Mouse (Mus musculus): ENCODE measurements around the gene Col4a3bp. TPM values are rescaled to one million over a fixed set of nuclear protein-coding genes. Genes with fewer than 3 reads are reported as not detected.

The Col4a3bp gene
- 10 to 100 TPM; 25.5 to 28.8 TPM for total RNA-seq (2021)
- long read RNA-seq, experiment 1, full-length matches to known transcripts, result 5 of 8 reads
- long read RNA-seq, experiment 1, partial matches to known transcripts, result 0 of 8 reads
- long read RNA-seq, experiment 1, other reads (novel, unspliced or antisense), result 3 of 8 reads
- long read RNA-seq, experiment 2, partial matches to known transcripts, result 0 of 7 reads
- long read RNA-seq, experiment 2, other reads (novel, unspliced or antisense), result 4 of 7 reads

DNA sequence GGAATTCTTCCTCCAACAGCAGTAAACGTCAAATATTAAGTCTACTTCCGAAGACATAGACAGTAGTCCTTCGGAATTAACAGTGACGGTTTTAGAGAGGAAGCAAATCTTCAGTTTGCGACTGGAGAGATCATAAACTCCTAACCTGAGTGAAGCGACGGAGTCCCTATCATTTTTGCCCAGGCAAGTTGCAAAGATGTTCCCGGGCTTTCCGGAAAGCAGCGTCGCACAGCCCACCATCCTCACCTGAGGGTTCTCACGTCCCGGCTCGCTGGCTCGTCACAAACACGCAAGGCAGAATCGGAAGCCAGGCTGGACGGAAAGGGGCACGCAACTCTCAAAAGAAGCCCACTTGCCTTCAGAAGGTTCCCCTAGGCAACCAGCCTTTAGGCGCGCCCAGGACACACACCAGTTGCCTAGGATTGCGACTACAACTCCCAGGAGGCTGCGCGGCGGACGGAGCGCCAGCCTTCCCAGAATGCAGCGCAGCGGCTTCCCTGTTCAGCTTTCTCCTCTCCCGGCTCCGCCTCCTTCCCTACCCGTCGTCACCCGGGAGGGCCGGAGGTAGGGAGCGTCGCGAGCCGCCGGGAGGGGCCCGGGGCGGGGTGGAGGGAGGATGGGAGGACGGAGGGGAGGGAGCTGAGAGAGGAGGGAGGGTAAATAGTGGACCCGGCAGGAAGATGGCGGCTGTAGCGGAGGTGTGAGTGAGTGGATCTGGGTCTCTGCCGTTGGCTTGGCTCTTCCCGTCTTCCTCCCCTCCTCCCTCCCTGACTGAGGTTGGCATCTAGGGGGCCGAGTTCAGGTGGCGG is at the start of gene Col4a3bp, which contains the start of gene Polk:
Col4a3bp (plus strand) TSS at position 538 of the 809 bp plus-strand sequence.
Polk (minus strand) TSS at position 499 of the 809 bp plus-strand sequence.
- intact Hi-C loops (cut with DNase I; ENCODE audit: low total_unique reads), result no loop called here
- peak; percentile 97 for DNase-seq

DNA sequence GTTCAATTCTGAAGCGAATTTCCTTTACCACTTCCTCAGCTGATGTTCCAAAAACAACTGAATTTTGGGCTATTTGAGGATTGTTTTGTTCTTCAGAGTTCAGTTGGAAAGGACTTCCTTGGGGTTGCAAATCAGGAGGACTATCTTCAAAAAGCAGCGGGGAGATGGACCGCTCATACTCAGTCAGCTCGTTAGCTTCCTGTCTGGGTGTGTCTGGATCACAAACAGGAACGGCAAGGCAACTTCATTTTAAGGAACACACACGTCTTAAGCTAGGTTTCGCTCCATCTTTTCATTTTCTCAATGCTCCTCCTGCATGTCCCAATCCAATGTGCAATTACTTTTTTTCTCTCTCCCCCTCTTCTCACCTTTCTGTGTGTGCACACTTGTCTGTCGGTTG is 45.8 kb upstream of the Col4a3bp start:
- DNase-seq, result no peak
- intact Hi-C loops (cut with DNase I; ENCODE audit: low total_unique reads), result no loop called here

DNA sequence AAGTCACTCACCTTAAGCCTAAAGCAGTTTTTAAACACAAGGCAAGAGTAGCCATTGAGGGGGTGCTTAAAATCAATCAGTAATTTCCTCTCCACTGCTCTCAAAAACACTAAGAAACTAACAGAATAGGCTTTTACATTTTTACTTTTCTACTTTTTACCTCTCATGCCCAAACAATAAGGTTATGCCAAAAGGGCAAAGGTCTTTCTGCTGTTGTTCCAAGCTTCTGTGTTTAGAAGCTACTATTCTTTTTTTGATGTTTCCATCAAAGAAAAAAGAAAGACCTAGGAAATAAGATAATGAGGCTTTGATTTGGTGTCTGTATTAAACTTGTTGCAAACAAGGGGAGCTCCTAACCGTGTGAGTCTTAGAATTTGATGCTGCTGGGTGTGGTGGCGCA is 42.5 kb upstream of the Col4a3bp start:
- intact Hi-C loops (cut with DNase I; ENCODE audit: low total_unique reads), result no loop called here
- no peak for DNase-seq

DNA sequence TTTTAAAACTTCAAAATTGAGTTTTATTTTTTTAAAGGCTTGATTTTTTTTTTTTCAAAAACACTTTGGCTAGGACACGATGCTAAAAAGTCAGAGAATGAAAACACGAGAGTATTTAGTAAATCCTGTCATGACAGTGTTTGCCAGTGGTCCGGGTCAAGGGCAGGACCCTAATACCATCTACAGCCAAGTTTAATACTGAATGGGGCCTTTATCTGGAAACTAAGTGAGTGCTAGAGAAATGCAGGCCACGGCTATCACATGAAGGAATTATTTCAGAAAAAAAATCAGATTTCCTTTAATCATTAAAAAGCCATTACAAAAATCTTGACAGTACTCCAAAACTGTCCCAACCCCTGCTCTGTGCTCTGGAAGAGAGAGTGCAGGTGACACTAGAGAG is 36.8 kb upstream of the Col4a3bp start:
- DNase-seq, result no peak
- intact Hi-C loops (cut with DNase I; ENCODE audit: low total_unique reads), result no loop called here

- no peak for DNase-seq
- intact Hi-C loops (cut with DNase I; ENCODE audit: low total_unique reads), result no loop called here
Measured at GRCm38 (mm10) chr13:96506313-96506712, 36.1 kb upstream of the Col4a3bp start.

DNA sequence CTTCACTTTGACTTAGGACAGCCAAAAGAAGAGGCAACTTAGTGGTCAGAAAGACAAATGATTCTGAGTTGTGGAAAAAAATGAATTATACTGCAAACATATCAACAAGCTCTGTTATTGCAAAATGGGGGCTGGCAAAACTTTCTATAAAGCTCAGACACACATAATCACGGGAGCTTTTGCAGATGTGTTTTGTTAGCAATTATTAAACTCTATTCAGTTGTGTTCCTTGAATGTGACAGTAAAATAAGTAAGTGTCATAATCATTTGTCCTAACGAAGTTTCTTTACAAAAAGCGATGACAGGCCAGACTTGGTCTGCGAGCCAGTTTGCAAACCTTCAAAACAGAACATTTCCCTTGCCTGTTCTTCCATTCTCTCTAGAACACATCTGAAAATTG is 34.9 kb upstream of the Col4a3bp start:
- intact Hi-C loops (cut with DNase I; ENCODE audit: low total_unique reads), result no loop called here
- DNase-seq, result no peak

- intact Hi-C loops (cut with DNase I; ENCODE audit: low total_unique reads), result no loop called here
- DNase-seq, result peak; percentile 16
Measured at GRCm38 (mm10) chr13:96510635-96511034, 31.8 kb upstream of the Col4a3bp start.

DNA sequence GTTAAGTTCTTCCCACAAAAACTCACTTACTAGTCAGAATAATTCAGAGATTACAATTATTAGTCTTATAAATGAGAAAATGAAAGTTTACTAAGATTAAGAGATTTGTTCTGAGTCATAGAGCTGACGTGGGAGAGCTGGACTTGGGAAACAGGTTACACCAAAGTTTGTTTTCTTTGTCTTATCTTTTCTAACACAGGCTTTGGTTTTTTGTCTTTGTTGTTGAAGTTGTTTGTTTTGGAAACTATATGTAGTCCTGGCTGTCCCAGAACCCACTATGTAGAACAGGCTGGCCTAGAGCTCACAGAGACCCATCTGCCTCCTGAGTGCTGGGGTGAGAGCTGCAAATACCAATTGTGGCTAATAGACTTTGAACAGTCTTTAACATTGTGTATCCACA is 31.2 kb upstream of the Col4a3bp start:
- intact Hi-C loops (cut with DNase I; ENCODE audit: low total_unique reads), result no loop called here
- no peak for DNase-seq

DNA sequence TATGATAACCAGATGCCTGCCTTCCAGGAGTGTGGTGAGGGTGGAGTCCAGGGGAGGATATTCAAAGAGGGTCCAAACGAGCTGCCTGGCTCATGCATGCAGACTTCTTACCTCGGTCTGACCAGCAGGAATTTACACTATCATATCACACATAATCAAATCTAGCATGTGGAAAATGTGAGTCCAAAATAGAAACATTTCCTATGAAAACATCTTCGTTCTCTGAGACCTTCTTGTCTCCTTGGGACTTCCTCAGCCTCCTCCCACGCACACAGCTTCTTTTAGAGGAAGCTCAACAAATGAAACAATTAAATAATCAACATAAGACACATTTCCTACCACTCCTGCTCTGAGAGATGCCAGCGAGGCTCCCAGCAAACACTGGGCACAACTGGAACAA is 30.5 kb upstream of the Col4a3bp start:
- DNase-seq, result no peak

DNA sequence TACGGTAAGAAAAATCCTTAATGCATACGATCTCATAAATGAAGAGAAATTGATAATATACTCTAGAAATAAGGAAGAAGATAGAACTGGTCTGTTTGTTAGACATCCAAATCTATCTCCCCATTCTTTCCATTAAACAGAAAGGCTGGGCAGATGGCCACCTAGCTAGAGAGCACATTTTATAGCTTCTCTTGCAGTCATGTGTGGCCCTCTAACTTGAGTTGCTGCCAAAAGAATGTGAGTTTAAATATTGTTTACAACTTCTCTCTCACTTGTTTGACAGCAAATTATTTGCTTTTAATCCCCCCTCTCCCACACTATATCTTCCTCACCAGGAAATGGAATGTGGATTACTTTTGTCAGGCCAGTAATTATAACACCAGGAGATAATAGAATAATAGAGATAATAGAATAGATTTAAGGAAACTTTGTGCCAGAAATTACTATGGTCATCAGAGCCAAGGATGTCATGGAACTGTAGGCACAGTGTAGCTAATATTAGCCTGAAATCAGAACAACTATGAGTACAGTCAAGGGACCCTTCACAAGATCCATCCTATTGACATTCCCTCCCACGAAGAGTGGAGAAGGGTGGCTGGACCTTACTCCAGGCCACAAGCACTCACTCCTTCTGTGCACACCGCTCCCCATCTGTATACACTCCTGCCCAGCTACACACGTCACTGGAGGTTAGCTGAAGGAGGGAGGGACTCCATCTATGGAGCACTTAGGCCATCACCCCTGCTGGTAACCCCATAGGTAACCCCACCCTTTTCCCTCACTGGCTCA is 28.1 kb upstream of the Col4a3bp start:
- intact Hi-C loops (cut with DNase I; ENCODE audit: low total_unique reads), result no loop called here
- no peak for DNase-seq

More for the DNA sequence above, 30.5 kb upstream of the Col4a3bp start:
- intact Hi-C loops (cut with DNase I; ENCODE audit: low total_unique reads), result no loop called here

DNA sequence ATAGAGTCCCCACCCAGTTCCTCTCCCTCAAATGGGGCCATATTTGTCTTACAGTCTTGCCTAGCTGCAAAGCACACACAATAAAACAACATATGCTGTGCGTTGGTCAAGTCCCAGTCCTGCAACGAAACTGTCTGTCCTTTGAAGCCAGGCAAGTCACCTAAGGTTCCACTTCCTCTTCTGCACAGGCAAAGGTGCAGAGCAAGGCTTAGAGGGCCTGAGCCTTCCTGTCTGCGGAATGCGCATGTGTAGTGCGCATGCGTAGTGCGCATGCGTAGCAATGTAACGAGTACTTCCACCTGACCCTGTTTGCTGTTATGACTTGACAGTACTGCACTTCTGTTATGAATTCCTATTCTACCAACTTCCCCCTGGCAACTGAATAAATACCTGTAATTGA is 26.2 kb upstream of the Col4a3bp start:
- intact Hi-C loops (cut with DNase I; ENCODE audit: low total_unique reads), result no loop called here
- no peak for DNase-seq

DNA sequence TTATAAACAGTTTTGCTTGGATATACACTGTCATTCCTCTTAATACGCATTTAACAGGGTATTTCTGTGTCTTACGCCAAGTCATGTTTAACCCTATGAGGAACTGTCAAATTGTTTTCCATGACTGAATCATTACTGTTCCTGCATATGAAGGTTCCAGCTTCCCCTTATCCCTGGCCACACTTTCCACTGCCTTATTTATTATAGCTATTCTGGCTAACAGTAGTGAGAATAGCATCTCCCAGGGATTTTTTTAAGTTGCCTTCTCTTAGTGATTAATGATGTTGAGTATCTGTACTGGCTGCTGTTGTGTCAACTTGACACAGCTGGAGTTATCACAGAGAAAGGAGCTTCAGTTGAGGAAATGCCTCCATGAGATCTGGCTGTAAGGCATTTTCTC is 25.1 kb upstream of the Col4a3bp start:
- intact Hi-C loops (cut with DNase I; ENCODE audit: low total_unique reads), result no loop called here
- no peak for DNase-seq

DNA sequence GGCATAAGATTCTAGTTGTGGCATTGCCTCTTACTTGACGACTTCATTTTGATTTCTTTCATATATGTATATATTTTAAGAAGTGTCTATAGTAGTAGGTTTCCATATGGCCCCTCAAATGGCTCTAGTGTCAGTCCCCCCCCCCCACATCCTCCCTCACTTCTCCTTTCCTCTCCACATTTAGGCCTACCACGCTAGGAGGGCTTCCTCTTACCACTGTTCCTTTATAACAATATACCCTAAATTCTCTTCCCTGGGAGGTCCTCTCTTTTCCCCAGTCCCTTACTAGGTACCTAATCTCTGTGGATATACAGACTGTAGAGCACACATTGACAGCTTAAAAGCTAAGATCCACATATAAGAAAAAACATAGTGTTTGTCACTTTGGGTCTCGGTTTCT is 21.1 kb upstream of the Col4a3bp start:
- intact Hi-C loops (cut with DNase I; ENCODE audit: low total_unique reads), result no loop called here

DNA sequence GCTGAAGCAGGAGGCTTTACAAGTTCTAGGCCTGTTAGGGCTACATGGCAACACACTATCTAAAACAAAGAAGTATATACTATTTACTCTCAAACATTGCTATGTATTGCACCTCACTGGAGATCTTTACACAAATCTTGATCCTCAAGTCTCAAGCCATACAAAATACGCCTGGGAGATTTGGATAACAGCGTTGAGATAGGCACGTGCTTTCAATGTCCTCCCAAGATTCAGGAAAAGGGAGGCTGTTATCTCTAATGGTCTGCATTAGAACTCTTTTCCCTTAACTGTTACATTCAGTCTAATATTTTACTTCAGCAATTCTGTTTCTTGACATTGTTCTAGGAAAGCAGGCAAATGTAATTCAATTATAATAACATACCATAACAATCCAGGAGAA is 15.4 kb upstream of the Col4a3bp start:
- no peak for DNase-seq
- intact Hi-C loops (cut with DNase I; ENCODE audit: low total_unique reads), result no loop called here

More for the DNA sequence above, 21.1 kb upstream of the Col4a3bp start:
- DNase-seq, result no peak

DNA sequence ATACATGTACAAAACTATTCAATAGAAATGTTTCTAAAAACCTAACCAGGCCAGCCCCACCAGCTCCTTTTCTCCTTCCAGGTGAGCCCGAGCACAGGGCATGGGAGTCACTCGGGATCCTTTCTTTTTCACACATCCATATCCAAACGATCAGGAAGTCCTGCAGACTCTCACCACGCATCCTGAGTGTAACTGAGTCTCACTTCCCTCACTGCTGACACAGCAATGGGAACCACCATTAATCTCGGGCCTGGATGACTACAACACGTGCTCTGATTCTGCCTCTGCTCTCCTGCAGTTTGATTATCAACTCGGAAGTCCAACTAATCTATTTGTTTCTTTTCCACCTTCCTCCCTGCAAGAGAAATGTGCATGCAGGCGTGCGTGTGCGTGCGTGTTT is 14.6 kb upstream of the Col4a3bp start:
- intact Hi-C loops (cut with DNase I; ENCODE audit: low total_unique reads), result no loop called here
- DNase-seq, result no peak

- DNase-seq, result no peak
- intact Hi-C loops (cut with DNase I; ENCODE audit: low total_unique reads), result no loop called here
Measured at GRCm38 (mm10) chr13:96528776-96529175, 13.6 kb upstream of the Col4a3bp start.

- DNase-seq, result no peak
- intact Hi-C loops (cut with DNase I; ENCODE audit: low total_unique reads), result no loop called here
Measured at GRCm38 (mm10) chr13:96529542-96529941, 12.9 kb upstream of the Col4a3bp start.

GRCm38 (mm10) chr13:96530064-96530463 is 12.4 kb upstream of the Col4a3bp start:
- DNase-seq, result no peak
- intact Hi-C loops (cut with DNase I; ENCODE audit: low total_unique reads), result no loop called here

DNA sequence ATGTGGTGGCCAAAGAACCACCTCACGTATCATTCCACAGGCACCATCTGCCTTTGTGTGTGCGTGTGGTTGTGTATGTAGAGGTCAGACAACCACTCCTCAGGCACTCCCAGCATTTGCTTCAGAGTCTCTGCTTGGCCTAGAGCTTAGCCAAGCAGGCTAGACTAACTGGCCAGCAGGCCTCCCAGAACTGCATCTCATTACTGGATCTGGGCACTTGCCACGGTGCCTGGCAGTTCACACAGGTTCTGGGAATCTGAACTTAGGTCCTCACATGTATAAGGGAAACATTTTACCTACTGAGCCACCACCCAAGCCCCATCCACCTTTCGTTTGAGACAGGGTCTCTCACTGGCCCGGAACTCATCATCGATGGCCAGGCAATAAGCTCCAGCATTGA is 10.2 kb upstream of the Col4a3bp start:
- intact Hi-C loops (cut with DNase I; ENCODE audit: low total_unique reads), result no loop called here
- DNase-seq, result no peak

DNA sequence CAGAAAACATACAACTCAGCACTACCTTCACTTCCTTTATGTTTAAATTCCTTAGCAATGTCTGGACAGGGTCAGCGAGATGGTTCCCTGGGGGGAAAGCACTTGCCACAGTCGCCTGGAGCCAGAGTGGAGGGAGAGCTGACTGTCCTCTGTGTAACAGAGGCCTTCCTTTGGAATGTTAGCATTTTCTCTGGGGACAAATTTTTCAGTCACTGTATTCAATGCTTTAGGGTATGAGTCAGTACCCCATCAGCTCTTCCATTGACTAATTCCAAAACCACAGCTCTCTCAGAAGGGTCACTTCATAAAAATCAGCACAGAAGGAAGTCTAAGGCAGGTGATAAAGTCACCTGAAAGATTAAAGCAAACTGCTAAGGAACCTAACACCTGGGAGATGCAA is 8.7 kb upstream of the Col4a3bp start:
- no peak for DNase-seq
- intact Hi-C loops (cut with DNase I; ENCODE audit: low total_unique reads), result no loop called here
